Mouse (Mus musculus): ENCODE measurements around the gene Usp49.

DNA sequence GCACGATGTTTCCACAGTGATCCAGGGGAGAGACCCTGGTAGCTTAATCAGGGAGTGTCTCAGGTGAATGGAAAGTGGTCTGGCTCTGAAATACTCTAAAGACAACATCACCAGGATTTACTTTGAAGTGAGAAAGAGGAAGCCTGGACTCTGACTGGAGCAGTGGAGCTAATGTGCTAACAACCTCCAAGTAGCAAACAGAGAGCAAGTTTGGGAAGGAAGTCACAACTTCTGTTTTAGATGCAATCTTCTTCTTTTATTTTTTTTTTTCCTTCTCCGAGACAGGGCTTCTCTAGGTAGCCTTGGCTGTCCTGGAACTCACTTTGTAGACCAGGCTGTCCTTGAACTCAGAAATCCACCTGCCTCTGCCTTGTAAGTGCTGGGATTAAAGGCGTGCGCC, 21.3 kb upstream of the Usp49 start:
- TF ChIP-seq CTCF (IDR thresholded peaks at IDR 0.05; ENCODE audit: low read depth): no peak
- TF ChIP-seq EP300 (IDR thresholded peaks at IDR 0.05; ENCODE audit: low read depth): no peak

All from liver, postnatal 0 days (tissue).